Mouse (Mus musculus) cerebellum, adult 2 months (tissue): Measurements from ENCODE around the gene Pbx1.

Source experiments
- CTCF ChIP-seq: fragments of 200-500 bp; IDR thresholded peaks from 2 replicates; pipeline ENCODE4 v1.5.1; 2011; ENCODE audit warnings: low read depth, mild to moderate bottlenecking, control low read depth, low read length, moderate library complexity, borderline replicate concordance; ENCODE audit not compliant: insufficient read depth
- POLR2A ChIP-seq: fragments of 200-500 bp; IDR thresholded peaks from 2 replicates; pipeline ENCODE4 v1.6.1; 2011; ENCODE audit warnings: low read length, control low read depth, borderline replicate concordance; ENCODE audit not compliant: insufficient read depth

DNA sequence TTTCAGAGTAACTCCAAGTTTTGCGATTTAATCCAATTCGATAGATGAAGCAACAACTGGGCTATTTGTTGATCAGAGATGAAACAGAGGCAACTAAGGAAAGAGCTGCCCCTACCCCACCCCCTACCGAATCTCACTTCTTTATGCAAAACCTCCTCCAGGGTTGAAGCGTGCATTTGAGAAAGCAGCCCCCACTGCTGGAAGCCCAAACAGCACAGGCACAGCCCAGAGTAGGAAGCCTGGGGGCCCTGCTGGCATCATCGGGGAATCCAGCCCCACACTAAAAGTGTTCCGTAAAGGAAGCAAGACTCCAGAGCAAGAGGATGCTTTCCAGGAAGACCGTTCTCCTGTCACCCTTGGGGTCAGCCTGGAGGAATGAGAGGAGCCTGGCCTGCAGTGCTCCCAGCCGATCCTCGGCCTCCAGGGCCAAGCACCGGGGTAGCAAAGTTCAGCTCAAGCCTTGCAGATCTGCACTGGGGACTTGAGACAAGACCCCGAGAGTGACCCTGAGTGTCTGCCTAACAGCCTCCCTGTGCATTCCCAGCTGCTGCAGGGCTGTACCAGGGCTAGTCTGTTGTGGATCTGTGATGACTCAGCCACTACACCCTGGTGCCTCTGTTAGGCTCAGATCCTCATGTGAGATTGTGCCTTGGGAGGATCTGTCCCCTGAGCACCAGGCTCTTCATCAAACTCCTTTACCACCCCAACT is 15.2 kb downstream of the Pbx1 start:
- no peak for TF ChIP-seq POLR2A
- no peak for TF ChIP-seq CTCF
